Mouse (Mus musculus): ENCODE results near the gene Stk11. TPM values are rescaled to one million over a fixed set of nuclear protein-coding genes. Genes with fewer than 3 reads are reported as not detected.

Stk11 gene
- 94.5 and 150 TPM in 2 replicates for total RNA-seq (2014; fragmentation: Nextera tagmentation)
- total RNA-seq (2017), result 121 and 132 TPM in 2 replicates

DNA sequence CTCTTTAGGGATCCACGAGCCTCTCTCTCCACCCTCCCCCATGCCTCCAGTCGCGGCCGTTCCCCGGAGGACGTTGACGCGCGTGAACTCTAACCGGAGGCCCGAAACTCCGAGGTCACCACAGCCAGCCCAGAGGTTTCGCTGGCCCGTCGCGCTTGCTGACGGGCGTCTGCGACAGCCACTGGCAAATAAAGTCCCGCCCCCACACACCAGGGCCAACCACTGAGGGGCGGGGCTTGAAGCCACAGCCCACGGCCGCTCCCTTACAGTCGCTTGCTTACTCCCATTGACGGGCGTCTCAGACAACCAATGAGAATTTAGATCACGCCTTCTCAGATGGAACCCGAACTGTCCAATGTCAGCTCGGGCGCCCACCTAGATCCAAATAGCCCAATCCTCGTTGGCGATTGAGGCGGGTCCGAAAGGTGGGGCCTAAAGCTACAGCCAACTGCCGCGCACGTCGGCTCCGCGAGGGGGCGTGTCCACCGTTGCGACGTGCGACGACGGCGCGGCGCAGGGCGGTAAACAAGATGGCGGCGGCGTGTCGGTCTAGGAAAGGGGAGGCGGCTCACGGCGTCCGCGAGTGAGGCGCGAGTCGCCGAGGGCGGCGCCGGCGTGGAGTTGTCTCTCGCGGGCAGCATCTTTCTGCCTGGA, at the start of gene Stk11:
Gene Stk11 (plus strand): TSS at position 514 of the 654 bp plus-strand sequence.
- ATAC-seq (replicated peaks; ENCODE audit: poor library complexity, severe bottlenecking), result peak; percentile 83

DNA sequence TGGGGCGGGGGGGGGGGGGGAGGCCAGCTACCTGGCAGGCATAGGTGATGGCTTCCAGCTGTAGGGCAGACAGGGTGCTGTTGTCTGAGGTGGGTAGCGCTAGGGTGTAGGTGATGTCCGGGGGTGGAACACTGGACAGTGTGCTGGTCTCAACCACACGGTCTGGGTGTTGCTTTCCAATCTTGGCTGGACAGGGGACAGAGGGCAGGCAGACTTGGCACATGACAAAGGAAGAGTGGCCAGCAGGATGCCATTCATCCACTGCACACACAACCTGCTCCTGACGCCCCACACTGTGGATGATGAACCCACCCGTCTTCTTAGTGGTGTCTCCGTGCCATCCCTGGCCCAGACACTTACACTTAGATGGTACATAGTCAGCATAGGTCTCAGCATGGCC, 46.4 kb upstream of the Stk11 start:
- ATAC-seq (replicated peaks; ENCODE audit: poor library complexity, severe bottlenecking), result no peak

DNA sequence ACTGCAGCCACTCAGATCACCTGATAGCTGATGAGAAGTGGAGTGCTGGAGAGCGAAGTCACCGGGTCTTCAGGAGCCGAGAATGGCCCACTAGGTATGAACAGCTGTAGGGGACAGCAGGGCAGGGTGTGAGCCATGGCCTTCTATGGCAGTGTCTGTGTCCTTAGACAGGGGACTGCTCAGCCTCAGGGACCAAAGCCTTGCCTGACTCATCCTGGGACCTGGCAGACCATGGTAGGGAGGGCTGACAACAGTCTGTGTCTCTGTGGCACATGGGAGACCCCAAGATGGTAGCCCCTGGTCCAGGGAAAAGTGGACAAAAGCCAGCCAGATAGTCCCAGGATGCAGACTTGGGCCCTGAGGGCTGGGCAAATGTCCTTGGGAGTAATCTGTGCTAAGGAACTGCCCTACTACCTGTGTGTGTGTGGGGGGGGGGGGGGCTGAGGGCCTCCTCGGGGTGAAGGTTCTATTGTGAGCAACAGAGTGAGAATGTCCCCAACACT, 45.6 kb upstream of the Stk11 start:
- no peak for ATAC-seq (replicated peaks; ENCODE audit: poor library complexity, severe bottlenecking)

DNA sequence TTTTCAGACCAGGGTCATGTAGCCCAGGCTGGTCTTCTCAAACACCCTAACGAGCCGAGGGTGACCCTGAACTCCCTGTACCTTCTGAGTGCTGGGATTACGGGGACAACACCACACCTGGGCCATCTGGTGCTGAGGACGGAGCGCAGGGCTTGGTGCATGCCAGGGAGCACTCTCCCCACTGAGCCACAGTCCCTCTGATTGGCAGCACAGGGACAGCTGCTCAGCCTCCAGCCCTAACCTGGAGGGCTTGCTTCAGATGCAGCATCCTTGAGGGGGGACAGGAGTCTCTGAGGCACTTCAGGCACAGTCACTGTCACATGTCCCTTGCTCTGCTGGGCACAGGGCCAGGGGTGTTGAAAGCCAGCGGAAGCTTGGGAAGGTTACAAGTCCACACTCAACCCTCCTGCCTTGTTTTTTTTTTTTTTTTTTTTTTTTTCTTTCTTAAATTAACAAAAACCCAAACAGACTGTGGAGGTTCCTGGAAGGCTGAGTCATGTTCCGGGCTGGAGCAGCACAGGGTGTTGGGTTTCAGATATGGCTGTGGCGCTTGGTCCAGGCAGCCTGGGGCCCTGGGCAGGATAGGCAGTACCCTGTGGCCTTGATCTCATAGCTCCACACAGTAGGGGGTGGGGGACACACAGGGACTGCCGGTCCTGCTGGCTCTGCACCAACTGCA, 44.6 kb upstream of the Stk11 start:
- ATAC-seq (replicated peaks; ENCODE audit: poor library complexity, severe bottlenecking), result peak; percentile 68

DNA sequence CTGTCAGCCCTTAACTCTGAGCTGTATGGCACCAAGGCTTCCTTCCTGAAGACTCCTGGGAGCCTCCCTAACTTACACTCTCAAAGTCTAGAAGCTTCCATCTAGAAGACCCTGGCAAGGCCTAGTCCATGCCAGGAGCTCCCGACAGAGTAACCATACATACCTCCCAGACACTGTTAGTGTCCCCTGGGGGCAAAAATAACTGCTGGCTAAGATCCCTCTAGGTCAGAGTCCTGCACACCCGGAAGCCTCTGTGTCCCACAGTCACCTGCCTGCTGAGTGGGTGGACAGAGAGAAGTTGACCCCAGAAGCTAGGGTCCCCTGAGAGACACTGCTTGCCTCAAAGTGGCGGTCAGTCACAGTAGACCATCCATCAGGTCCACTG, 44.1 kb upstream of the Stk11 start:
- ATAC-seq (replicated peaks; ENCODE audit: poor library complexity, severe bottlenecking), result no peak

DNA sequence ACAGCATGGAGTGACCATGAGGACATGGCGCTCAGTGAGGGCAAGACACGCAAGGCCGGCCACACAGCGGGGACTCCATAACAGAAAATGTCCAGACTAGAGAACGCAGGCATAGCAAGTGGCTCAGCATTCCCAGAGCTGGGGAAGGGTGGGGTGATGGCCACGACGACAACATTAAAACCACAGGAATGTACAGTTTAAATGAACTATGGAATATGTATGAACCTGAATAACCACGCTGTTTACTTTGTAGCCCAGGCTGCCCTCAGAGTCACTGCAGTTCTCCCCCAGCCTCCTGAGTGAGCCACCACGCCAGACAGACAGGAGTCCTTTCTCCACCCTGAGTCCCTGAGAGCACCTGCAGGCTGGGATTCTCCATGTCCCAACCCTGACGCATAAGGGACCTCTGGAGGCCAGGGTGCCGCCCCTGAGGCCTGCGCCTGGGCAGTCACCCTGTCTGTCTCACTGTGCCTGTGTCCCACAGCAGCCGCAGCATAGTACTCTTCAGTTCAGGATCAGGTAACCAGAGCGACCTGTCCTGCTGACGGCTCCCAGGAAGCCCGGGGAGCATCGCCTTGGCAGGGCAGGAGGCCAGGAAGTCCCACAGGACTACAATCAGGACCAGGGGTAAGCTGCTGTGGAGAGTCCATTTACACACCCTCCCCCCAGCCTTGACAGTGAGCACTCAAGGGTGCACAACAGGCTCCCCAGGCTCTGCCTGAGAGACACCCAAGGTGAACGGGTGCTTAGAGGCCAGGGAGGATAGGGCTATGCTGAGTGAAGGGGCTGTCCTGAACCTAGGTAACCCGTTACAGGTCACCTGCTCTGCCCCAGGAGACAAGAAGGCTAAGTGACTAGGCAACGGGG, 42.7 kb upstream of the Stk11 start:
- no peak for ATAC-seq (replicated peaks; ENCODE audit: poor library complexity, severe bottlenecking)

DNA sequence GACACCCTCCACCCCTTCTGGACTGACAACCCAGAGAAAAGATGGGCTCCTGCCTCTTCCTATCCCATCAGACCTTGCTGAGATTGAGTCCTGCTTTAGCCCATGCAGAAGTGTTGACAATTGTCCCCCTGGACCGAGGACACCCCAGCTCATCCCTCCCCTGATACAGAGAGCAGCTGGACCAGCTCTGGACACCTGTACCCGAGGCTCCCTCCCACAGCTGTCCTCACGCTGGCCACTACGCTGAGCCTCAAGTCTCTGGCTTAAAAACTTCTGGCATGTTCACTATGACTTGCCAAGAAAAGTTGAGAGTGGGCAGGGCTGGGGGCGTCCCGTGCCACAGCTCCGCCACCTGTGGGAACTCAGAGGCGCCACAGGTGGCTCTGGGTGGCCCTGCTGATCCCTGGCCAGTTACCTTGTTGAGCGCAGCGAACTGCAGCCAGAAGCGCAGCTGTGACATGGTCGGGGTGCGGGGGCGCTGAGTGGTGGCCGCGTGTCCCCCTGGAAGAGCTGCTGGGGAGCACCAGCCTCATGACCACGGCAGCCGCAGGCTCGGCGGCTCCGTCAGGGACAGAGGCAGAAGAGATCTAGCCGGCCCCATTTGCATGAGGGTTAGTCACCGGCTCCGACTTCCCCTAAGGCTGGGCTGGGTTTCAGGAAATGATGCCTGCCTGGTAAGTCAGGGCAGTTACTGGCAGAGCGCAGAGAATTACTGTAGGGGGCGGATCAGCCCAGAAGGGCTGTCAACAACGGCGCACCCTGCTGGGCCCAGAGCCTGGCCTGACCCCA, 40.6 kb upstream of the Stk11 start:
- ATAC-seq (replicated peaks; ENCODE audit: poor library complexity, severe bottlenecking), result peak; percentile 78

DNA sequence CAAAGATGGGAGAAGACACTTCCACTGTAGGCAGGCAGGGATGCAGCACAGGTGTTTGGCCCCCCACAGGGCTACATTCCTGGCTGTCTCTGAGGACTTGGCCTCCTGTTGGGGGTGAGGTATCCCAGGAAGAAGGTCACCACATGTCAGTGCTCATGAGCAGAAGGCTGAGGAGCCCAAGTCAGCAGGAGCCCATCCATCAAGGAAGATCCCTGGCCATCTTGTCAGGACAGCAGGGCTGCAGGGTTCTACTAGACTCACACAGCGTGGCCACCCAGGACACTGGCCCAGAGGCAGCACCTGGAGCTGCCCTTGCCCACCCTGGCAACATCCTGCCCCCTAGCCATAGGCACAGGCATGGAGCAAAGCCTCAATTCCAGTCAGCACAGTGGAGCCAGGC, 39.7 kb upstream of the Stk11 start:
- no peak for ATAC-seq (replicated peaks; ENCODE audit: poor library complexity, severe bottlenecking)

DNA sequence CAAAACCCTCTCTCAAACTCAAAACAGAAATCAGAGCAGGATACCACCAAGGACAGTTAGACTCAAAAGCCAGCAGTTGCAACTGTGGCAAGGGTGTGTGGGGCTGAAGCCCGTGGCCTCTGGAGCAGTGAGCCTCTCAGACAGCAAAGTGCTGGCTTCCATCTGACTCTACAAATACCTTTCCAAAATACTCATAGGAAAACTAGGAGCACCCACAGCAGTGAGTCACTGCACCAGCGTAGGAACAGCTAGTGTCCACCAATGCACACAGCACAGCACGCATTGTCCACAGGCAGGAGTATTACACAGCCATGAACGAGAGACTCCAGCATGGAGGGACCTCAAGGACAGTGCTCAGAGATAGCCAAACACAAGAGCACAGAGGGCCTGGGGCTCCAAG, 39.2 kb upstream of the Stk11 start:
- no peak for ATAC-seq (replicated peaks; ENCODE audit: poor library complexity, severe bottlenecking)

DNA sequence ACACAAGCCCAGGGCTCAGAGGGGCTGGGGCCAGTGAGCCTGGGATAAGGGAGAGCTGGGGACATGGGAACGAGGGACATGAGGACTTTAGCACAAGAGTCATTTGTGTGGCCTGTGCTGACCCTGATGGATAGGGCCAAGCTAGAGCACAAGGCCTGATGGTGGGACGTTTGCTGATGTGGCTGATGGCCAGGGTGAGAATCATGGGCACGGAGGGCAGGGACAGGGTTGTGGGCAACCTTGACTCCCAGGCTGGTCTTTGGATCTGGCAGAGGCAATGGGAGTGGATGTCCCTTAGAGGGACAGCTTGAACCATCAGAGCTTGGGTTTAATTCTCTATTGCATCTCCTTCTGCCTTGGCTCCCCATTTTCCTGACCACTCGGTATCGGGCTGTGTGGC, 38.3 kb upstream of the Stk11 start:
- ATAC-seq (replicated peaks; ENCODE audit: poor library complexity, severe bottlenecking), result no peak

DNA sequence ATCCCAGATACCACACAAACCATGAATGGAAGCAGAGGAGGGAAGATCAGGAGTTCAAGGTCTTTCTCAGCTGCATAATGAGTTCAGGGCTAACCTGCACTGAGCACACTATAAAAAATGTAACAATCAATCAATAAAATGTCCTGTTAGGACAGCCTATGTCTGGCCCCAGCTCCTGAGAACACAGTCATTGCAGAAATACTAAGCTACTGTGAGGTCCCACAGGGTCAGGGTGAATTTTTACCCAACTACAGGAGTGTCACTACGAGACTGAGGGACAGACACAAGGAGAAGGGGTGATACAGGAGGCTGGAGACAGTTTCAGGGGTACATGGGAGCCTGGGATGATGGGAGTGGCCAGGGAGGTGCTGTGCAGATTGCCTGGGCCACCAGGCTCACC, 37.2 kb upstream of the Stk11 start:
- no peak for ATAC-seq (replicated peaks; ENCODE audit: poor library complexity, severe bottlenecking)

DNA sequence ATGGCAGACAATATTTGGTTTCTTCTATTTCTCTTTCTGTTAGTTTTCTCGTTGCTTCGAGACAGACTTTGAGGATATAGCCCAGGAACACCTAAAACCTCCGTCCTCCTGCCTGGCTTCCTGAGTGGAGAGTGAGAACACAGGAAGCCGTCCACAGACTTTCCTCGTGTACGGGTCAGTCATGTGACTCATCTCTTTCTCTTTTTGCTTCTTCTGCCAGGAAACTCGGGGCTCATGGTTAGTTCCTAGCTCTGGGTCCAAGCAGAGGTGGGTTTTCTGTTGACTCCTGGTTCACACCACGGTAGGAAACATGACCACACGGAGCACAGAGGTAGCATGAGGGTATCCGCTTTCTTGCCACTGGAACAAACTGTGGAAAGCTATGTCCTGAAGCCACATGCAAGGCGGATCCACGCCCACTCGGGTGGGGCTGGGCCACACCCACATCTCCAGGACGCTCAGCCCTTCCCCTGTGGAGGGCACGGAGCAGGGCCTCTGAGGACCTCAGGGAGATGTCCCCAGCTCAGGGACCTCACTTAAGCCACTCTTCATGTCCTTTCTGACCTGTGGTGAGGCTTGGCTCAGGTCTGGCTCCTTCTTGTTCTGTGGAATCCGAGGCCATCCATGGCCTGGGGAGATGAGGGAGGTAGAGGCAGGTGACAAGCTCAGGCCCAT, 35.1 kb upstream of the Stk11 start:
- ATAC-seq (replicated peaks; ENCODE audit: poor library complexity, severe bottlenecking), result no peak

DNA sequence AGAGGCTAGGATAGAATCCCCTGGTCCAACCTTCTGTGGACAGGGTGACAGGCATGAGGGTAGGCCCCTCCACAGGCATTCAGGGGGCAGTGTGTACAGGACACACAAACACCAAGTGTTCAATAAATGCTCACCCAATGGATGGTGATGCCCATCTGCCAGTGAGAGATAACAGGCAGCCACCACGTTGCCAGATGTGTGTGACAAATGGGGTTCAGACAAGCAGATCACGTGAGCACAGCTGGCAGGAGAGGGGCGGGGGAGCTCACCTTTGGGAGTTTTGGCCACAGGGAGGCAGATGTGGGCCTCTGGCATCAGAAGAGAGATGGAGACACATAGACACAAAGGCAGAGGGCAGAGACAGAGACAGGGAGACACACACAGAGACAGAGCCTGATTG, 34.5 kb upstream of the Stk11 start:
- no peak for ATAC-seq (replicated peaks; ENCODE audit: poor library complexity, severe bottlenecking)

DNA sequence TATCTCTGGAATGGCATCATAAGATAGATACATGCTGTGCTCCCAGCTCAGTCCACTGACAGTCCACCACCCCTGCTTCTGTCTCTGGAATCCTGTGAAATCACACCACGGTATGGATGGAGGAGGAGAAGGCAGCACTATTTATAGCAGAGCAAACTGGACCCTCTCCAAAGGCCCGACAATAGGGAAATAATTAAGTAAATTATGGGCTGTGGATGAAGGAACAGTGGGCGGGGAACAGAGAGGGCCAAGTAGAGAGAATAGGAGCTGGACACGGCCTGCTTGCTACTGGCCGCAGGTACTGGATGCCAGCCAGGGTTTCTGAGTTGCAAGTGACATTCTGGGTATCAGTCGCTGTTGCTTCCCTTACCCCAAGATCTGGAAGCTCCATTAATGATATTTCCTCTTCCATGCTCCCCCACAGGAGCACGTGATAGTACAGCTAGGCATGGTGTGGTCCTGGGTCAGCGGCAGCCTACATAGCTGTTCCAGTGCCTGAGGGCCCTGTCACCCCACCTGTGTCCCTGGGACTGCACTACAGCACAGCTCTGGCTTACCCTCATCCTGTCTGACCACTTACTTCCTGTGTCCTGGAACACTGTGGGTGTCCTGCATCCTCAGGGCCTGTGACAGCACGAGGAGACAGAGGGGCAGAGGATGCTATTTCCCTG, 30.7 kb upstream of the Stk11 start:
- no peak for ATAC-seq (replicated peaks; ENCODE audit: poor library complexity, severe bottlenecking)

DNA sequence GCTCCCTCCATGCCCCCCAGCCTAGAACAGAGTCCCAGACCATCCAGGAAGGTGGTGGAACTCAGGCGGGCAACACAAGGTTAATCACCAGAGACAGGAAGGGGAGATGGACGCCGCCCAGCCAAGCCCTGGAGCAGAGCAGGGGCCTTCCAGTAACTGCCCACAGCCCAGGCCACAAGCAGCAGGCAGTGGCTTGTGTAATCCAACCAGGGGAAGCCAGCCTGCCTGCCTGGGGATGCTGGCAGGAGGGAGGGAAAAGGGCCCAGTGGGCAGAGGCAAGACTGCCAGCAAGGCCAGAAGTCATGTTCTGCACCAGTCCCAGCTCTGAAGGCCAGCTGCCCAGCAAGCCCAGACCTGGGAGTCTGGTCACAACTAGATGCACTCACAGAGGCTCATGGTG, 28.8 kb upstream of the Stk11 start:
- peak; percentile 86 for ATAC-seq (replicated peaks; ENCODE audit: poor library complexity, severe bottlenecking)

DNA sequence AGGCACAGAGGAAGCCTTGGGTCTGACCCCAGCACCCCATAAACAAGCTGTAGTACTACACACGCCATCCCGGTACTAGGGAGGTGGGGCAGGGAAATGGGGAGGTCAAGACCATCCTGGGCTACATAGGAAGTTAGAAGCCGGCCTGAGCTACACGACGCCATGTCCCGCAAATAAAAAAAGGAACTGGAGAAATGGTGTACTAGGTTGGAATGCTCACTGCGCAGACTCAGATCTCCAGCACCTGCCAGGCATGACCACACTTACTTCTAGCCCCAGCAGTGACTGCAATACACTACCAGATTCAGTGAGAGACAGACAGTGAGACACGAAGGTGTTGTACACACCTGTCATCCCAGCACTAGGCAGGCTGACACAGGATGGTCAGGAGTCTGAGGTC, 28.1 kb upstream of the Stk11 start:
- peak; percentile 39 for ATAC-seq (replicated peaks; ENCODE audit: poor library complexity, severe bottlenecking)

DNA sequence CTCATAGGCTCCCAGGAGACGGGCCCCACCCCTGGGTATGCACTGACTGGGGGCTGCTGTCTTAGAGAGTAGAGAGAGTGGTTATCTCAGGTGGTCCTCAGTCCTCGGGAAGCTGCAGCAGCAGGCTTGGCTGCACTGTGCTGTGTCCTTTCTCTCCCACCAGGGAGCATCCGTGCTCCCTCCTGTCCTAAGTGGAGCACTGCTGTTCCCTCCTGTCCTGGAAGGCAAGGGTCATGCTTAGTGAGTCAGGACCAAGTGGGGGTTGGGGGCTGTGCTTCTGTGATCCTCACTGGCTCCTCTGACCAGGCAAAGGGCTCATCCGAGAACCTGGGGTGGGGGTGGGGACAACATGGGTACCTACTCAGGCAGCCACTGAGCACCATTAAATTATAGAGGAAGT, 26.5 kb upstream of the Stk11 start:
- no peak for ATAC-seq (replicated peaks; ENCODE audit: poor library complexity, severe bottlenecking)

DNA sequence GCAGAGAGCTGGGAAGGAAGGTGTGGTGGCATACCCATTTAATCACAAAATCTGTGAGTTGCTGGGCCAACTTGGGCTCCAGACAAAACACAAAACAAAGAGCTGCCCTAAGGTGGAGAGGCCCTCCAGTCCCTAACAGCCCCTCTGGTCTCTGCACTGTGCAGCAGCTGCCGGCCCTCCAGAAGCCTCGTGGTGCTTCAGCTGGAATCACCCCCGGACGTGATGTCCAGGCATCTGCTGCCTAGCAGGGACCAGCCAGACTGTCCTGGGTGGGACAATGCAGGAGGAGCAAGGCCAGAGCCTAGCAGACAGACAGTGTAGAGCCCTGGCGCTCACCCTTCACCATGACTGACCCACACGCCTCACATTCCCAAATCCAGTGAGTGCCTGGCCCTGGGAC, 24.1 kb upstream of the Stk11 start:
- ATAC-seq (replicated peaks; ENCODE audit: poor library complexity, severe bottlenecking), result no peak

DNA sequence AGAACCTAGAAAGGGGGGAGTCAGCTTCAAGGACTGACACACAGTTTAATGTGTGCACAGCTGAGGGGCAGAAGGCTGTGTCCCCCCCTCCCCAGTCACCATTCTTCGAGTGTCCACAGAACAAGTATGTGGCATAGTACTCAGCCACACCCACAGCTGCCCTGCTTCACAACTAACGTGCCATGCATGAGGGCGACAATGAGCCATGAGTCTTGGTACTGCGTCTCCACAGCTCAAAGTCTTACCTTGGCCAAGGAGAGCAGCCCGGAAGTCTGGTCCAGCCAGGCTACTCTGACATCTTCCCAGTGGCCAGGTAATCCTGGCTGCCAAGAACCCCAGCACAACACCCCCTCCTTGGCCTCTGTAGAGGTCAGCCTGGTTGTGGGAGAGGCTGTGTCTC, 22.9 kb upstream of the Stk11 start:
- ATAC-seq (replicated peaks; ENCODE audit: poor library complexity, severe bottlenecking), result no peak
